Mouse (Mus musculus) forebrain, embryonic 15.5 days (tissue): Measurements from ENCODE around the gene Gm6020. TPM values are rescaled to one million over a fixed set of nuclear protein-coding genes. Genes with fewer than 3 reads are reported as not detected.
"Not testable (repeated sequence)": the region's sequence is repeated elsewhere in the genome, so short reads cannot be mapped to it uniquely, and the experiment has no call there.

Experiments used
- ATAC-seq: fragments of 200-750 bp; cut with Nextera tagmentation; replicated peaks from 2 replicates; pipeline ENCODE4 v1.8.0; 2017; ENCODE audit warnings: mild to moderate bottlenecking, moderate TSS enrichment, moderate library complexity
- H3K27ac ChIP-seq: fragments of 300-500 bp; sonication (generic); replicated peaks from 2 replicates; pipeline ENCODE4 v1.5.1; 2015; ENCODE audit warnings: mild to moderate bottlenecking, inconsistent platforms
- H3K27me3 ChIP-seq: fragments of 300-500 bp; sonication (generic); 2 replicates; pipeline ENCODE4 v1.6.1; 2015; ENCODE audit warnings: inconsistent platforms
- H3K36me3 ChIP-seq: fragments of 300-500 bp; sonication (generic); 2 replicates; pipeline ENCODE4 v1.6.1; 2015; ENCODE audit warnings: mild to moderate bottlenecking, inconsistent platforms
- H3K4me1 ChIP-seq: fragments of 300-500 bp; sonication (generic); 2 replicates; pipeline ENCODE4 v1.6.1; 2015; ENCODE audit warnings: inconsistent platforms
- H3K4me2 ChIP-seq: fragments of 300-500 bp; sonication (generic); replicated peaks from 2 replicates; pipeline ENCODE4 v1.6.1; 2015; ENCODE audit warnings: mild to moderate bottlenecking, inconsistent platforms
- H3K4me3 ChIP-seq: fragments of 300-500 bp; sonication (generic); 2 replicates; pipeline ENCODE4 v1.5.1; 2015; ENCODE audit warnings: mild to moderate bottlenecking, inconsistent platforms
- H3K9ac ChIP-seq: fragments of 300-500 bp; sonication (generic); replicated peaks from 2 replicates; pipeline ENCODE4 v1.6.1; 2015; ENCODE audit warnings: mild to moderate bottlenecking, inconsistent platforms
- H3K9me3 ChIP-seq: fragments of 300-500 bp; sonication (generic); 2 replicates; pipeline ENCODE4 v1.6.1; 2016; ENCODE audit warnings: inconsistent platforms
- WGBS: fragments of 180-500 bp; shearing (Covaris S2); methylation state at CpG from one replicate; pipeline ENCODE4 v1.1.7; 2015; ENCODE audit warnings: mixed read lengths; 5-methylcytosine and 5-hydroxymethylcytosine counted together
- polyA plus RNA-seq: library from polyadenylated mRNA; unstranded; fragments of >200 nt; fragmentation: Nextera tagmentation; extraction: Ambion mirVana; gene quantifications from 2 replicates; pipeline ENCODE4 v1.2.1, GENCODE M21; 2015

The Gm6020 gene
- polyA plus RNA-seq = not detected in 2 replicates

- H3K36me3 ChIP-seq, ATAC-seq, H3K27ac ChIP-seq, H3K4me2 ChIP-seq, H3K27me3 ChIP-seq, H3K9ac ChIP-seq, H3K4me3 ChIP-seq, H3K4me1 ChIP-seq: not testable (repeated sequence)
- 89% methylated on average over 2 of the region's 2 CpGs for WGBS
- H3K9me3 ChIP-seq = peaks cover 22% of the 10 kb centered on the region; the same call in 1 of the 2 replicates
Measured at GRCm38 (mm10) chr19:61183590-61183989, at the start of gene Gm6020. Gm6020 (plus strand) TSS chr19:61183890.

- Histone ChIP-seq H3K27ac (no peak overlapping the region), H3K36me3 (no peaks in the 10 kb centered on the region), H3K9me3 (no peaks in the 10 kb centered on the region), H3K4me3 (no peak overlapping the region), H3K4me2 (no peak overlapping the region), H3K27me3 (no peaks in the 10 kb centered on the region), H3K9ac (no peak overlapping the region), H3K4me1 (peaks cover 18% of the 10 kb centered on the region)
- no peak for ATAC-seq
Measured at GRCm38 (mm10) chr19:61138655-61139054, 45.0 kb upstream of the Gm6020 start.

GRCm38 (mm10) chr19:61140342-61141206 is 43.1 kb upstream of the Gm6020 start, which contains the start of gene Zfp950:
Zfp950 (minus strand) TSS chr19:61140840.
- Histone ChIP-seq H3K4me1 (peaks cover 18% of the 10 kb centered on the region), H3K4me3 (peak within 1 kb of the TSS; percentile 92), H3K27ac (peak within 1 kb of the TSS; percentile 19; the same call in 1 of the 2 replicates), H3K4me2 (peak within 1 kb of the TSS; percentile 80), H3K9ac (peak within 1 kb of the TSS; percentile 78), H3K27me3 (no peaks in the 10 kb centered on the region), H3K9me3 (no peaks in the 10 kb centered on the region), H3K36me3 (no peaks in the 10 kb centered on the region)
- peak; percentile 100 for ATAC-seq
- under 1% methylated on average over 18 of the region's 18 CpGs for WGBS

DNA sequence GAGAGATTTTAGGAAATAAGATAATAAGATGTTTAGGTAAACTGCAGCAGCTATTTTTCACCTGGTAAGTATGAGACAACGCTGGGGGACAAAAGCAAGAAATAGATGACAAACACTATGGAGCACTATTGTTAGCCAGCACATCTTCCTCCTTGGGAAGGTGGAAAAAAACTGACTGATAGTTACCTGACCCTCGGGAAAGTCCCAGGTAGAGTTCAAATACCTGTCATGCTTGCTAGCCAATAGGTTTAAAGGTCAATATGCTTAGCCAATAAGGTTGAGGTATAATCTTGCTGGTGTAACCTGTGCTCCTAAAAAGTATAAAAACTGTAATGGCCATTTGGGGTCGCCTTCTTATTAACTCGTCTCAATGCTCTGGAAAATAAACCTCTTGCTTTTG is 42.4 kb upstream of the Gm6020 start:
- WGBS = 25% methylated on average over 4 of the region's 4 CpGs
- H3K4me3 ChIP-seq = peak overlapping the region; percentile 92

GRCm38 (mm10) chr19:61151372-61151700 is 32.4 kb upstream of the Gm6020 start:
- peak overlapping the region; percentile 76 for H3K4me2 ChIP-seq
- H3K4me3 ChIP-seq = peak overlapping the region; percentile 40
- ATAC-seq = 0 out of 2 replicates have a peak, but pooled peaks have one; percentile 38
- no peaks in the 10 kb centered on the region for H3K36me3 ChIP-seq
- H3K9me3 ChIP-seq = no peaks in the 10 kb centered on the region
- H3K4me1 ChIP-seq = peaks cover 8% of the 10 kb centered on the region
- no peaks in the 10 kb centered on the region for H3K27me3 ChIP-seq
- no peak overlapping the region for H3K27ac ChIP-seq
- WGBS = 8% methylated on average over 8 of the region's 8 CpGs
- H3K9ac ChIP-seq = peak overlapping the region; percentile 41

More for the DNA sequence above, 42.4 kb upstream of the Gm6020 start:
- H3K4me1 ChIP-seq = peaks cover 18% of the 10 kb centered on the region
- no peaks in the 10 kb centered on the region for H3K36me3 ChIP-seq
- H3K27me3 ChIP-seq = no peaks in the 10 kb centered on the region
- no peak; the same call in 1 of the 2 replicates for ATAC-seq
- no peak overlapping the region for H3K27ac ChIP-seq
- H3K4me2 ChIP-seq = peak overlapping the region; percentile 80
- H3K9me3 ChIP-seq = no peaks in the 10 kb centered on the region
- H3K9ac ChIP-seq = peak overlapping the region; percentile 78

DNA sequence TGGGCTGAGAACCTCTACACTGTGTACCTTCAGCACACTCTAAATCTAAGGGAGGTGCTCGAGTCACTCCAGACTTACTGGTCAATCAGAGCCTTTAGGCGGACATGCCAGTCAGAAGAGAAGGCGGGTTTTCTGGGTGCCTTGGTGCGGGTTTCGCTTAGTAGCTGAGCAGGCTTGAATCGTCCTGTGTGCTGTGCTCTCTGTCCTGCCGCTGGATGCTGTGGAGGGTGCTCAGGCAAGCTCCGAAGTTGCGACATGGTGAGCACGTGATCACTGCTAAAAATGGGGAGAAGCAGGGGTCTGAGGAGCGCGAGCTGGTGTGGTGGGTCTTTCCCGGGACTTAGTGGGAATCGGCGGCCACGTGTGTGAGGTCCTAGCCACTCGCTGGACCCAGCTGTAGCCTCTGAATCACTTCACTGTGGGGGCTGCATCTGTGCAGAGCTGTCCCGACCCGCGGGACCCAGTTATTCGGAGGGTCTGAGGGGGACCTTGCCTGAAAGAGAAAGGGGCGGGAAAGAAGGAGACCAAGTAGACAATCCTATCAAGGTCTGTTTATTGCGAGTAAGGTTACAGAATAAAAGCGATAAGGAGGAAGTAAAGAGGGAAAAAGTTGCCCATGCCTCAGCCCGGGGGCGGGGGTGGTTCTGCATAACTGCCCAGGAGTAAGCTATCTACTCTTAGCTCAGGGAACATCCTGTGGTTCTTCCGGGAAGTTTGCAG is 31.8 kb upstream of the Gm6020 start:
- Histone ChIP-seq H3K4me1 (peaks cover 8% of the 10 kb centered on the region), H3K9me3 (no peaks in the 10 kb centered on the region), H3K27ac (no peak overlapping the region), H3K36me3 (no peaks in the 10 kb centered on the region), H3K4me2 (peak overlapping the region; percentile 76), H3K4me3 (peak overlapping the region; percentile 40), H3K9ac (peak overlapping the region; percentile 41), H3K27me3 (no peaks in the 10 kb centered on the region)
- peak; percentile 70 for ATAC-seq
- 7% methylated on average over 27 of the region's 27 CpGs for WGBS

DNA sequence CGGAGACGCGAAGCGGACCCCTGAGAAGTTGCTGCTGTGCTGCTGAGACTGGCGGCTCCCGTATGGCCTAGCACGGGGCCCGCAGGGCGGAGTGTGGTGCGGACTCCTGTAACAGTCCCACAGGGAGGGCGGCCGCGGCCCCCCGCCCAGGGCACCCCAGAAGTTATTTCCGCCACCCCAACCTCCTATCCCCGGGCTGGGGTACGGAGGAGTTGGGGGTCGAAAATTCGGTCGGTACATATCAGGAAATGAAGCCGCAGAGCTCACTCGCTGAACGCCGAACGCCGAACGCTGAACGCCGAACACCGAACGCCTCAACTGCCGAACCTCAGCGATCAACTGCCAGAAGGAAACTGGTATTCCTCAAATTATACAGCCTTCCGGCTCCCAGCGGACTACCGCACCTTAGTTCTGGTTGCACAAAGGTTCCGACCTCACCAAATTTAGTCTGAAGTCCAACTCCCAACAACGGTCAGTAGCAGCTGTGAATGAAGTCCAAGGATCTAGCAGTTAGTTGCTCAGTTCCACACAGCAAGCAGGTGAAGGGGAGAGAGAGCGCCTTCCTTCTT is 7.8 kb upstream of the Gm6020 start, which contains the start of gene Gm7102:
TSS of gene Gm7102 (minus strand) at position 554 of the 569 bp plus-strand sequence.
- 38% methylated on average over 39 of the region's 39 CpGs for WGBS
- H3K36me3 ChIP-seq = no peaks in the 10 kb centered on the region
- H3K27me3 ChIP-seq = no peaks in the 10 kb centered on the region
- H3K4me2 ChIP-seq = peak within 1 kb of the TSS; percentile 38
- H3K4me3 ChIP-seq = peak within 1 kb of the TSS; percentile 26
- no peak for ATAC-seq
- no peak within 1 kb of the TSS for H3K27ac ChIP-seq
- H3K9me3 ChIP-seq = 0 out of 2 replicates have a peak, but pooled peaks cover 5% of the 10 kb centered on the region
- no peaks in the 10 kb centered on the region for H3K4me1 ChIP-seq
- H3K9ac ChIP-seq = no peak within 1 kb of the TSS

DNA sequence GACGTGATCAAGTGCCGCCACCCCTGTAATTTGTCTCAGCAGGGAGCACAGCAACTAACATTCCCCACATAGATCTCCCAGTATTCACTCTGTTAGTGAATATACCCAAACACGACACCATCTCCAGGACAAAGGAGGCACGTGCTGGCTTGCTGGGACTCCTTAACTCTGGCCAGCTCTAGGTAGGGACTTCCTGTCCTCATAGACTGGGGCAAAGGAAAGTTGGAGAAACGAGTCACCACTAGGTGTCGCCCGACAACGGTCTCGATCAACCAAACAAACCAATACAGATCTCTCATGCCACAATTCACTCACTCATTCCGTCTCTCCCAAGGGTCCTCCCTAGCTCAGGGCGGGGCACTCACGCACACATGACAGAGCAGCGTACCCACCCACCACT is 15.6 kb downstream of the Gm6020 start:
- WGBS = 12% methylated on average over 13 of the region's 13 CpGs
- Histone ChIP-seq H3K36me3 (no peaks in the 10 kb centered on the region), H3K4me3 (no peak overlapping the region), H3K9ac (no peak overlapping the region), H3K27me3 (no peaks in the 10 kb centered on the region), H3K27ac (no peak overlapping the region), H3K4me2 (no peak overlapping the region), H3K4me1 (no peaks in the 10 kb centered on the region), H3K9me3 (no peaks in the 10 kb centered on the region)
- ATAC-seq = no peak

DNA sequence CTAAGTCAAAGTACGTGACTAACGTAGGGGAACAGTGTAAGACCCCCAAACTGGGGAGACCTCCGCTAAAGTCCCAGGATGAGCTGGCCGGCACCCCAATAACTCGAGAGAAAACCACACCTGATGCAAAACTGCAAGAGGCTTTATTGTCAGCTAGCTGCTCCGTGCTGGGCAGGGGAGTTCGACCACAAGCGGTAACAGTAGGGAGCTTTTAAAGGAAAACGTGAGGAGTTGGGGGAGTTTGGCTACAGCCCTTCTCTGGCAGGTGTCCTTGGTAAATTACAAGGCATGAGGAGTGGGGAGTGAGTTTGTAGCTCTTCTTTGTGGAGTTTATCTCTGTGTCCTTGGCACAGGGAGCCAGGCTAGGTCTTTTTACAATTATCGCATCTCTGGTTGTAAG is 16.1 kb downstream of the Gm6020 start:
- Histone ChIP-seq H3K27ac (no peak overlapping the region), H3K36me3 (no peaks in the 10 kb centered on the region), H3K4me3 (no peak overlapping the region), H3K27me3 (no peaks in the 10 kb centered on the region), H3K4me2 (no peak overlapping the region), H3K4me1 (no peaks in the 10 kb centered on the region), H3K9ac (no peak overlapping the region), H3K9me3 (no peaks in the 10 kb centered on the region)
- 18% methylated on average over 10 of the region's 10 CpGs for WGBS
- ATAC-seq = no peak

GRCm38 (mm10) chr19:61207506-61207905 is 23.8 kb downstream of the Gm6020 start:
- H3K36me3 ChIP-seq, H3K4me3 ChIP-seq, H3K9me3 ChIP-seq, H3K4me2 ChIP-seq, H3K4me1 ChIP-seq, H3K27me3 ChIP-seq, H3K27ac ChIP-seq, ATAC-seq, H3K9ac ChIP-seq: not testable (repeated sequence)
- 84% methylated on average over 6 of the region's 6 CpGs for WGBS

DNA sequence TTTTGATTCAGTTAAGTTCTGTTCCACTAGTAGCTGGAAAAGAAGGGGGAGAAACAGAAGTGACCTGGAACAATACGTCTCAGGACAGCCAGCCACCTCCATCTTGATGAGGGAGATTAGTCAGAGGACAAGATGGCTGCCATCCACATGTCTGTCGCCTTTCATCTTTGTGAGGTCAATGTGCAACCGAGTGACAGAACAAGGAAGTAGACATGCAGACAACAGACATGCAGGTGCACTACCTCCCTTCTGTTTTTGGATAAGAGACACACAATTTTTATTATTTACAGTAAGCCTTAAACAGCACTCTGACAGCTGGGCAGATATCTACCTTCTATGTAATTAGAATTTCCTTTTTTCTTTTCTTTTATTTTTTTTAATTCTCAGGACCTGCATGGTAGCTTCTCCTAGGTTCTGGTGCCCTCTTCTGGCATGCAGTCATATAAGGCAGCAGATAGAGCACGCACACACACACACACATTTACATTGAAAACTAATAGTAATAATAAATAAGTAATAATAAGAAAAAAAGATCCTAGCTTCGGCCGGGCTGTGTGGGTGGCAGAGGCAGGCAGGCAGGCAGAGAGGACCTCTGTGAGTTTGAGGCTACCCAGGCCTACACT is 40.1 kb downstream of the Gm6020 start:
- H3K4me3 ChIP-seq = no peak overlapping the region

More for the DNA sequence above, 40.1 kb downstream of the Gm6020 start:
- Histone ChIP-seq H3K27me3 (peaks cover 6% of the 10 kb centered on the region; the same call in 1 of the 2 replicates), H3K36me3 (no peaks in the 10 kb centered on the region), H3K9me3 (no peaks in the 10 kb centered on the region), H3K4me1 (peaks cover 16% of the 10 kb centered on the region), H3K4me2 (no peak overlapping the region), H3K27ac (no peak overlapping the region), H3K9ac (no peak overlapping the region)
- ATAC-seq = no peak
- WGBS = 92% methylated on average over 6 of the region's 6 CpGs
